Comparison of ENCODE assay signal across 8 mouse cellular contexts in genomic region chr13:9763100-9763827, GRCm38 (mm10). TPM values are rescaled to one million over a fixed set of nuclear protein-coding genes. Genes with fewer than 3 reads are reported as not detected.
DNase-seq lines count a peak whose midpoint lies in the region; ATAC-seq and TF ChIP-seq lines count a peak whose summit lies in the region.

No protein-coding gene starts in this region.

- no peaks in the 10 kb centered on the region for H3K27me3 ChIP-seq in heart, embryonic 10.5 days (ENCODE audit: insufficient read depth, poor library complexity, severe bottlenecking)
- no peaks in the 10 kb centered on the region for H3K27me3 ChIP-seq in hindbrain, embryonic 11.5 days (ENCODE audit: control insufficient read depth, insufficient read depth, low read length)
- H3K27me3 ChIP-seq in liver, embryonic 14.5 days (ENCODE audit: control insufficient read depth, insufficient read depth, low read length), result peaks cover 5% of the 10 kb centered on the region; the same call in 1 of the 2 replicates

- peaks cover 38% of the 10 kb centered on the region for H3K4me1 ChIP-seq in heart, embryonic 10.5 days
- no peaks in the 10 kb centered on the region for H3K4me1 ChIP-seq in hindbrain, embryonic 11.5 days (replicated peaks; ENCODE audit: control insufficient read depth, insufficient read depth, low read length)
- peaks cover 3 to 15% of the 10 kb centered on the region in 2 experiments for H3K4me1 ChIP-seq in liver, embryonic 14.5 days (replicated peaks; ENCODE audit: control insufficient read depth in 2 of 2, insufficient read depth in 2 of 2, low read length in 1 of 2)
- 0 out of 2 replicates have a peak, but pooled peaks cover 2% of the 10 kb centered on the region for H3K4me1 ChIP-seq in olfactory bulb, adult 2 months (ENCODE audit: control insufficient read depth, insufficient read depth, low read length)

- H3K9ac ChIP-seq in hindbrain, embryonic 11.5 days (ENCODE audit: low read depth, low read length), result peak overlapping the region; percentile 100
- peak overlapping the region; percentile 82 for H3K9ac ChIP-seq in liver, embryonic 14.5 days (replicated peaks)

- peak overlapping the region; percentile 63 for H3K4me2 ChIP-seq in hindbrain, embryonic 11.5 days (replicated peaks; ENCODE audit: low read depth, low read length)
- H3K4me2 ChIP-seq in liver, embryonic 14.5 days (ENCODE audit: low read depth), result peak overlapping the region; percentile 75

- TF ChIP-seq POLR2A in olfactory bulb, adult 2 months (IDR thresholded peaks at IDR 0.05; ENCODE audit: insufficient read depth, low read depth, low read length), result no peak

- ATAC-seq in common myeloid progenitor, adult 5-6 weeks (replicated peaks; ENCODE audit: low read depth, poor library complexity, severe bottlenecking), result peak; percentile 12
- peak; percentile 41 for ATAC-seq in hindbrain, embryonic 11.5 days (ENCODE audit: low FRiP score)
- peak; percentile 69 for ATAC-seq in liver, embryonic 14.5 days (ENCODE audit: insufficient read depth)

- intact Hi-C loops in heart, postnatal 36 days (cut with DNase I), result loop anchor here (5.0 to 10.0 kb wide), 3 partner anchors 61 to 768 kb away; partner anchors contain the start of genes Dip2c and Gtpbp4

- DNase-seq in heart, embryonic 10.5 days (ENCODE audit: low spot score), result no peak
- no peak for DNase-seq in heart, postnatal 36 days
- DNase-seq in CD4-positive, CD25-positive, alpha-beta regulatory T cell, adult 2 months (ENCODE audit: low read depth, low spot score), result peak; percentile 53
- no peak for DNase-seq in hindbrain, embryonic 11.5 days (ENCODE audit: low spot score)
- DNase-seq in liver, embryonic 14.5 days (ENCODE audit: low read depth in 3 of 3, low spot score in 3 of 3), result peak in 2 of 3 experiments; percentile 26 to 33
- DNase-seq in cerebellum, postnatal 25 days, result no peak

- no peaks in the 10 kb centered on the region for H3K9me3 ChIP-seq in heart, embryonic 10.5 days
- H3K9me3 ChIP-seq in hindbrain, embryonic 11.5 days (ENCODE audit: control insufficient read depth, low read length), result no peaks in the 10 kb centered on the region
- H3K9me3 ChIP-seq in liver, embryonic 14.5 days (ENCODE audit: control insufficient read depth, low read length), result no peaks in the 10 kb centered on the region

- no peak for TF ChIP-seq CTCF in liver, embryonic 14.5 days (IDR thresholded peaks at IDR 0.05; ENCODE audit: low read depth)
- TF ChIP-seq CTCF in olfactory bulb, adult 2 months (IDR thresholded peaks at IDR 0.05; ENCODE audit: insufficient read depth, low read depth, low read length), result no peak

- H3K4me3 ChIP-seq in heart, embryonic 10.5 days, result peak overlapping the region; percentile 96
- peak overlapping the region; percentile 89 for H3K4me3 ChIP-seq in hindbrain, embryonic 11.5 days (ENCODE audit: low read depth, low read length)
- H3K4me3 ChIP-seq in liver, embryonic 14.5 days (ENCODE audit: insufficient read depth in 1 of 2, low read depth in 2 of 2, low read length in 2 of 2), result peak overlapping the region; percentile 72 to 89
- peak overlapping the region; percentile 64 for H3K4me3 ChIP-seq in olfactory bulb, adult 2 months (ENCODE audit: insufficient read depth, low read depth, low read length)

- WGBS in heart, embryonic 10.5 days, result 7% methylated on average over 21 of the region's 21 CpGs
- WGBS in hindbrain, embryonic 11.5 days, result 5% methylated on average over 21 of the region's 21 CpGs
- 4% methylated on average over 21 of the region's 21 CpGs for WGBS in liver, embryonic 14.5 days (ENCODE audit: insufficient replicate concordance)
- WGBS in olfactory bulb, adult 2 months, result 2% methylated on average over 21 of the region's 21 CpGs

- no peak for TF ChIP-seq EP300 in liver, embryonic 14.5 days (IDR thresholded peaks at IDR 0.05; ENCODE audit: low read depth)

- H3K27ac ChIP-seq in heart, embryonic 10.5 days, result peak overlapping the region; percentile 100
- peak overlapping the region; percentile 99 for H3K27ac ChIP-seq in hindbrain, embryonic 11.5 days (ENCODE audit: low read depth, low read length)
- H3K27ac ChIP-seq in liver, embryonic 14.5 days, result peak overlapping the region; percentile 24
- H3K27ac ChIP-seq in olfactory bulb, adult 2 months (ENCODE audit: insufficient read depth, low read depth, low read length), result peak overlapping the region; percentile 75

- H3K36me3 ChIP-seq in heart, embryonic 10.5 days, result no peaks in the 10 kb centered on the region
- no peaks in the 10 kb centered on the region for H3K36me3 ChIP-seq in hindbrain, embryonic 11.5 days (ENCODE audit: control insufficient read depth, insufficient read depth, low read length)
- no peaks in the 10 kb centered on the region for H3K36me3 ChIP-seq in liver, embryonic 14.5 days (replicated peaks; ENCODE audit: control insufficient read depth, insufficient read depth, low read depth)

RNA-seq across cellular contexts. Expression of gene Zmynd11, which starts 1.9 kb away (rescaled TPM):
- polyA plus RNA-seq in heart, embryonic 10.5 days (2016; fragmentation: Nextera tagmentation; extraction: Ambion mirVana), result 88.2 and 98.4 TPM in 2 replicates
- 100 to 1,000 TPM; 122 to 126 TPM for total RNA-seq in heart, postnatal 36 days (2021)
- total RNA-seq in common myeloid progenitor, adult 5-6 weeks (2017), result 70.0 and 78.6 TPM in 2 replicates
- 139 and 148 TPM in 2 replicates for polyA plus RNA-seq in hindbrain, embryonic 11.5 days (2014; fragmentation: Nextera tagmentation; extraction: Ambion mirVana)
- polyA plus RNA-seq in liver, embryonic 14.5 days (2012; rRNA removed), result 10.3 and 17.7 TPM in 2 replicates
- polyA plus RNA-seq in liver, embryonic 14.5 days (2014; fragmentation: Nextera tagmentation; extraction: Ambion mirVana), result 21.2 and 28.3 TPM in 2 replicates
- polyA plus RNA-seq in olfactory bulb, adult 2 months (2012; ENCODE audit: insufficient read depth, insufficient read length, low replicate concordance, missing spikeins), result 105 and 373 TPM in 2 replicates

Comparison
In these comparisons a context has a peak if more than half of its experiments do, and no peak if none do; other contexts are left out.
1. DNase-seq: peak in CD4-positive, CD25-positive, alpha-beta regulatory T cell, adult 2 months (single experiment) and liver, embryonic 14.5 days (2 of 3); none in heart, embryonic 10.5 days (single experiment), heart, postnatal 36 days (0 of 2), hindbrain, embryonic 11.5 days (single experiment) and cerebellum, postnatal 25 days (0 of 2).
2. H3K27ac ChIP-seq: peak in every context shown above with its lines; median percentile 100 in heart, embryonic 10.5 days; 99 in hindbrain, embryonic 11.5 days; 75 in olfactory bulb, adult 2 months; 24 in liver, embryonic 14.5 days.
3. ATAC-seq: peak in every context shown above with its lines; median percentile 69 in liver, embryonic 14.5 days; 41 in hindbrain, embryonic 11.5 days; 12 in common myeloid progenitor, adult 5-6 weeks.
4. Peak in every context shown above with its lines, with median percentiles within 50 percentile points of each other: H3K4me3 ChIP-seq.